Mouse (Mus musculus) cerebellum, postnatal 25 days (tissue): ENCODE measurements around the gene Plppr5.

ENCODE experiments used
- DNase-seq, 2 experiments: peaks; one replicate each; pipeline ENCODE4 v3.0.0; 2021; ENCODE audit warnings: mixed read lengths in 2 of 2

The Plppr5 gene

DNA sequence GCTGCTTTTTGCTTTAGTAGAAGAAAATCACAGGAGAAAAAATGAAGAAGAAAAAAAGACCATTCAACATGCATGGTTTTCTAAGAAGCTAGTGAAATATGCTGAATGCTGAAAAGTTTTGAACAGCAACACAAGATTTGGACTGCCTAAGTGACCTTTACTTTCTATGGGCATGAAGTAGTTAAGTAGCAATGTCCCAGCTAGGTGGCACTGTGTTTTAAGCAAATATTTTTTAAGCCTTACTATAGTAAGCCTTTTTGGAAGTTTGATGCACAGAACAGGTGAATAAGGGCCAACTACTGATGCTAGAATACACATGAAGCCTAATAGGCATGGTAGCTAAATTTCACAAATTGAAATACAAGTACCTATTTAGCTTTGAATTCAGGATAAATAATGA is 134.2 kb downstream of the Plppr5 start:
- DNase-seq = no peak

DNA sequence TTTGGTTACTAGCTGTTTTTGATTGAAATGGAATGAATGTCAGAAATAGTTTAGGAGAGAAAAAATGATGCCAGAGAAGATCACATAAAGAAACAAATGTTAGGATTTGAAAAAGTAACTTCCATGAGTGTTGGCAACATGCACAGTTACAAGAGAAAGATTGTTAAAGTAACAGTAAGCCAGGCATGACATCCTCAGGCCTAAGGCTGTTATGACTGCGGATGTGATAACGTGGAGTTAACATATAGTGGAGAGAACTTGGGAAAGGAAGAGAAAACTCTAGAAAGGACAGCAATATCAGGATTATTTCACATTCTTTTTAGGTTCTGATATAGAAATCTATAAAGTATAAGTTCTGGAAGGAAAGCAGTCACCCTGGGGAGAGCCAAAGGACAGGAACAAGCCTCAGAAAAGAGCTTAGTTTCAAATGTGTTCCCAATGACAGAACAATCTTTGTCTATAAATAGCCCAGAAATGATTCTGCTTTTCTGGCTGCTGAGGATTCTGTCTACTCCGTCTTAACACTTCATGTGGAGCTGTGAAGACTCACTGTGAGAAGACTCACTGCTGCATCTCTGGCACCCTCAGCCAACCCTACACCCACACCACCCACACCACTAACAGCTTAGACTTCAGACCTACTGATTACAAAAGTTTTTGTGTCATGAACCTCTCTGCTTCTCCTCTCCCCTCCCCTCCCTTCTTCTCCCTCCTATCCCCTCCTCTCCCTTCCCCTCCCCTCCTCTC is 142.1 kb downstream of the Plppr5 start:
- DNase-seq = no peak

DNA sequence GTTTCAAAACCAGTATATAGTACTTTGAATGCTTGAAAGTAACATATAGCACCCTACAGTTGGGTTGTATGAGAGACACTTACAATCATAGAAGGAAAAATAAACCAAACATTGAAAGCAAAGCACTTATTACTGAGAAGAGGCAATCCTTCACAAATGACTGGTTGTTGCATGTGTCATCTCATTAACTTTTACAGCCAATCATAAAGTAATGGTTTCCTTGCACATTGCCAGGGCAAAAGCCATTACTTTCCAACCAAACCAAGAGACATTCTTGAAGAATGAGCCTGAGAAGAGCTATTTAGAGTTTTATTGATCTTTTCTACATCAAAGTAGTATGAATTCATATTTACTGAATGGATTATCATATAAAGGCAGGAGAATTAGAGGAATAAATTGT is 148.8 kb downstream of the Plppr5 start:
- DNase-seq = no peak

DNA sequence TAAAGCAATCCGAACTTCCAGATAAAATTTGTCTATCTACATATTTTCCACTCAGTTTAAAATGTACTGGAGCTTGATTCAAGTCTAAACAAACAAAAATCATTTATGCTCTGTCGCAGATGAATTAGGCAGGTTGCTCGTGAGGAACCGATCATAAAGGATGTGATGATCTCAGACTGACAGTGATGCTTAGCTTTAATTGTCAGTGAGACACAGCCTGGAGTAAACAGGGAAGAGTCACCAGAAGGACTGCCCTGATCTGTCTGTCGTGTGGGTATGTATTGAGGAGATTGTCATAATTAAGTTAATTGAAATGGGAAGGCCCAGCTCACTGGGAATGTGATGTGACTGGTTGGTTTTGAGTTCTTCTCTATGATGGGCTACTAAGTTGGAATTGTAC is 149.9 kb downstream of the Plppr5 start:
- DNase-seq = no peak

DNA sequence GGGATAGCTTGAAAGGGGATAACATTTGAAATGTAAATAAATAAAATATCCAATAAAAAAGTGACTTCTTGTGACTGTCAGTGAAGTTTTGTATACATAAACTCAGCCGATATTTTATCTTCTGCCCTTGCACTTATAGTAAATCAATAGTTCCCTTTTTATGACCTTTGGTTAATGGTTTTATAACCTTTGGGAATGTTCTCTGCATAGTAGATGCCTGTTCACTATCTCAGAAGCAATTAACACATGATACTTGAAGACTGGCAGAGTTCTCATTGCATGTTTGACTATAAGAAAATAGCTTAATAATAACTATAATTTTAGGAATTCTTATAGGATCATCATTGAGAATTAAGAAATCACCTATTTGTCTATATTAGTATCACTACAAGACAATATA is 150.9 kb downstream of the Plppr5 start:
- DNase-seq = no peak

DNA sequence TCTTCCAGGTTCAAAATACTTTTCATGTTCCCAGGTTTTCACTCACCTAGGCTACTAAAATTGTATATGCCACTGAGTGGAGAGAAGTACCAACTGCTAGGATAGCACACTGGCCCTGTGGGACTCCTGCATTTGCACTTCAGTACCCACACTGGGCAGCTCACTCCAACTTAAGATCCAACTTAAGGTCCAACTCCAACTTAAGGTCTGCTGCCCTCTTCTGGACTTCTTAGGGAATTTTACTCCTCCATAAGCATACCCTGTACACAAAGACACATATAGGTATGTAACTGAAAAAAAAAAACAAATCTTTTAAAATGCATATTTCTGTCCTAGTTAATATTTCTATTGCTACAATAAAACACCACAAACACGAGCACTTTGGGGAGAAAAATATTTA is 153.5 kb downstream of the Plppr5 start:
- DNase-seq = no peak

DNA sequence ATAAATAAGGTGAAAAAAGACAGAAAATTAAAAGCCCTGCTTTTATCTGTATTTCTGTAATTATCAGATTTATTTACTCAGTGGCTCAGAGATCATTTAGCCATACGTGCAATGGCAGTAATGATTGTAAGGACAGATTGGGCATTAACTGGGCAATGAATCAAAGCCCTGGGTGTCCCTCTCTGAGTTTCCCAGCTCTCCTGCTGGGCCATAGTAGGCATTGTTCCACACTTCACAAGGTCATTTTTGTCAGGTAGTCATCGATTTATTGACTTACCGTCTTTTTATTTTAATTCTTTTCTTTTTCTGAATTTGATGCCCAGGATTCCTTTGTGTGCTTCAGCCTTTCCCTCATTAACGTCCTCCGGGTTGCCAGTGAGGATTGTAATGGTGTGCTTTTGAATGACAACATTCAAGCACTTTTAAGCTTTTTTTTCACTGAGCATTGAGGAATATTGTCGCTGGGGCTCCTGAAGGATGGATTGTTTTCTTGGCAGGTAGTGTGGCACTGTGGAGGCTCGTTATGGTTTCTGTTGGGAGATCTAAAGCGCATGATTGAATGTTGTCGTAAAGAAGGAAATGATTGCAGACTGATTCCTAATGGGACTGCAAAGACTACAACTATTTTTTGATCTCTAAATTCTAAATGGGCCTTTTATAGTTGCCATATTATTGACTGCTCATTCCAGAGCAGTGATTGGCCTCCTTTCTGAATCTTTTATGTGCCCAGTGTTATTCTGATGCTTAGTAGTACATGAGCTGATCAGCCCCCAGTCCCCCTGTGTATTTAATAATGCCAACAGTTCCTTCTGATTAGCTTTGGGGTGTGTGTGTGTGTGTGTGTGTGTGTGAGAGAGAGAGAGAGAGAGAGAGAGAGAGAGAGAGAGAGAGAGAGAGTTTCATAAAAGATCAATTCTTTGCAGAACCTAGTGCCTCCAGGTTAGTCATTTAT is 154.8 kb downstream of the Plppr5 start:
- DNase-seq = peak in 1 of 2 experiments; percentile 4

DNA sequence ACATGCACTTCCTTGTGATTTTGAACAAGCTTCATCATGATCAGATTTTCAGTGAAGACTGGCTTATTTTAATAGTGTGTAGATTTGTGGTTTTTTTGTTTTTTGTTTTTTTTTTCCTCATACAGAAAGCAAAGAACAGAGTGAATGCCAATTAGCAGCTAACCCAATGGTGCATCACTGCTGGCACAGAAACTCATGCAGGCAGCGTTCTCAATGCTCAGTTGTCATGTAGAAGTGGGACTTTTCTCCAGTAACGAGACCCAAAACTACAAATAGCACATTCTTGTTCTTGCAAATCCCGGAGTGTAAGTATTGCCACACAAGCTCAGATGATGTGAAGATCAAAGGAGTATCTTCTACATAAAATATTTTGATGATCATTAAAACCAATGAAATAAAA is 156.9 kb downstream of the Plppr5 start:
- DNase-seq = peak in 1 of 2 experiments; percentile 4

DNA sequence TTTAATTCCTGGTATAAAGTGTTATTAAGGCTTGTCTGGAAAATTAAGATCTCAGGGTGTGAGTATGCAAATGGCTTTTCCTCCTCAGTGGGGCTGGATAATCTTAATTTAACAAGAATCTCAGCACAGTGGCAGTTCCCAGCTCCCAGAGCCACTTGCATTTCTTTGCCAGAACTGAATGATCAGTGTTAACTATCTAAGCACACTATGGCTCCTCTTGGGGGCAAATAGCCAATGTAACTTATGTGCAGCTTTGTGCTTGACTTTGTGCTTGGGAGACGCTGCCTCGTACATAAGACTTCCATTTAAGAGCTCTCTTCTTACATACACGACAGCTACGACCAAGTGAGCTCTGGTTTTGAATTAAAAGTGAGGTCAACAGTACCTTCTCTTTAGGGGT is 158.0 kb downstream of the Plppr5 start:
- no peak for DNase-seq
